Mouse (Mus musculus): ENCODE results near the gene Cblb. TPM values are rescaled to one million over a fixed set of nuclear protein-coding genes. Genes with fewer than 3 reads are reported as not detected.
A peak's percentile ranks its signal among the peaks of the same experiment; 100 is the strongest.

Cblb gene
- polyA plus RNA-seq, 1 experiment from 2014 or later, result 8.7 TPM

DNA sequence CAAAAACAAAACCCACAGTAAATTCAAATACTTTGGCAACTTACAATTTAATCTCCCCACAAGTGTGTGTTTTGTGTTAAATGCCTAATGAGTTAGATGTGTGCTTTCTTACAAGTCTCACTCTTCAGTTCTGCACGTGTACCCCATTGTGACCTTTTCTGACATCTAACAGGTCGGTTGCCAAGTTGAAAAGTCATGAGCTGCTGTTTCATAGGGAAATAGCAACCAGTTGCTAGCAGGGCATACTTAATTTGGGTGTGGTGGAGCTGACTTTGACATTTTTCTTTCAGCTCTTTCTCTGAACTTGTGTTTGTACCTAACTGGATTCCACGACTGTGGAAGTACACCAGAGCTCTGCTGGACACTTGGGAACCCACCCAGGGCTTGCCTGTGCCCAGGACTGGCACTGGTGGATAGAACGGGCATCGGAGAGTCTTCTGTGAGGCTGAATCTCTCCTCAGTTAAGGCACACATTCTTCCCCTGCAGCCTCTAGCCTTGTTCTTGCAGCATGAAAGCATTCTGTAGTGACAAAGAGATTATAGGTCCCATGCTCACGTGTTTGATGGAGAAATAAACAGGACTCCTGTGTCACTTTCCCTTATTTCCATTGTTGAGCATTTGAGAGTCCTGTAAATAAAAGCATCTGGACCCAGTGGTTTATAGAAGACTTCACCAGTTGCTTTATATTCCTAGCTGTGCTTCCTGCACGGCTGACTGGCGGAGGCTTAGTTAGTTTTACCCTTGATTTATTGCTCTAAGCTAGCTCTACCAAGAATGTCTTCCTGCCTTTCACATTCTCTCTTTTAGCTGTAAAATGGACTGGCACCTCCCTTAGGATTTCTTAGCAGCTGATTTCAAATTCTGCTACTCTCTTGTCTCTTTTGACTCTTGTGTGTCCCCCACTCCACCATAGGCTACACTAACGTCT is 62.6 kb downstream of the Cblb start:
- Histone ChIP-seq H3K27me3 (replicated peaks; ENCODE audit: insufficient read depth, low read length) (no peaks in the 10 kb centered on the region), H3K4me1 (ENCODE audit: insufficient read depth, low read depth, low read length) (peaks cover 28% of the 10 kb centered on the region), H3K9ac (replicated peaks; ENCODE audit: low read depth) (no peak overlapping the region), H3K27ac (ENCODE audit: low read length) (peak overlapping the region; percentile 85), H3K4me3 (ENCODE audit: low read depth, low read length) (no peak overlapping the region), H3K36me3 (ENCODE audit: insufficient read depth, low read length) (no peaks in the 10 kb centered on the region), H3K4me2 (replicated peaks; ENCODE audit: low read depth, low read length) (no peak overlapping the region), H3K9me3 (ENCODE audit: low read length) (no peaks in the 10 kb centered on the region)
- DNase-seq (ENCODE audit: low spot score) (peak; percentile 76), ATAC-seq (peak; percentile 34)
- WGBS, result 53% methylated on average over 9 of the region's 9 CpGs
- peak; percentile 81; the same call in 1 of the 2 replicates for TF ChIP-seq EP300 (IDR thresholded peaks at IDR 0.05)
- TF ChIP-seq CTCF (IDR thresholded peaks at IDR 0.05), result no peak

DNA sequence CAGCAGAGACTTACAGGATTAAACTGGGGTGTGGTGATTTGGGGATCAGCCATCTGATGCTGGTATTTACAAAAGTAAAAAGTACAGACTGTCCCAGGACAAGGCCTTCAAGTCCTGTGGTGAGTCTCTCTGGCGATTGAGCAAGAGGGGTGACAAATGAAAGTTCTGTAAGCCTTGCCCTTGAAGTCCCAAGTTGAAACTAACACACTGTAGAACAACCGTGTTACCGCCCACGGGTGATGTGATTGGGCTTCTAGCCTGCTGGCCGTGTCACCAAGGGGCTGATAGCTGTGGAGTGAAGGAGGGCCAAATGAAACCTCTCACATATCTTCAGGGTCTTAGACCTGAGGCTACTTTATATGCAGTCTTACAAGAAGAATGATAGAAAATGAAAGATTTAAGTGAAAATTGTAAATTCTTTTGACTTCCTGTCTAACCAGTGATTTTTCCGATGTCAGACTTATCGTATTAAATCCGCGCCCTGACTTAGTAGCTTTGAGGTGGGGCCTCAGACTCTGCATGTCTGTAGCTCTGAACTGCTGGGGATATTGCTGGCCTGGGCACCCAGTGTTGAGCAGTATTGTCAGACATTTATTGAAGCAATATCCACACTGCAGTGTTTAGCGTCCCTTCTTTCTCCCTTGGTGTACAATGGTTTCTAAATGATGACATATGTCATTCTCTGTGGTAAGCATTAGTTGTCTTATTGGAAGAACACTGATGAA is 63.9 kb downstream of the Cblb start:
- Histone ChIP-seq H3K27me3 (replicated peaks; ENCODE audit: insufficient read depth, low read length) (no peaks in the 10 kb centered on the region), H3K36me3 (ENCODE audit: insufficient read depth, low read length) (no peaks in the 10 kb centered on the region), H3K27ac (ENCODE audit: low read length) (peak overlapping the region; percentile 85), H3K4me1 (ENCODE audit: insufficient read depth, low read depth, low read length) (peaks cover 28% of the 10 kb centered on the region), H3K4me2 (replicated peaks; ENCODE audit: low read depth, low read length) (no peak overlapping the region), H3K4me3 (ENCODE audit: low read depth, low read length) (no peak overlapping the region), H3K9me3 (ENCODE audit: low read length) (no peaks in the 10 kb centered on the region), H3K9ac (replicated peaks; ENCODE audit: low read depth) (no peak overlapping the region)
- DNase-seq (ENCODE audit: low spot score), result peak; percentile 95
- WGBS, result 60% methylated on average over 10 of the region's 10 CpGs
- TF ChIP-seq CTCF (IDR thresholded peaks at IDR 0.05) (no peak), EP300 (IDR thresholded peaks at IDR 0.05) (peak; percentile 100)
- ATAC-seq, result peak; percentile 91

- Histone ChIP-seq H3K27ac (ENCODE audit: low read length) (peak overlapping the region; percentile 85), H3K4me2 (replicated peaks; ENCODE audit: low read depth, low read length) (no peak overlapping the region), H3K4me1 (ENCODE audit: insufficient read depth, low read depth, low read length) (peaks cover 28% of the 10 kb centered on the region), H3K9ac (replicated peaks; ENCODE audit: low read depth) (no peak overlapping the region), H3K9me3 (ENCODE audit: low read length) (no peaks in the 10 kb centered on the region), H3K4me3 (ENCODE audit: low read depth, low read length) (no peak overlapping the region), H3K27me3 (replicated peaks; ENCODE audit: insufficient read depth, low read length) (no peaks in the 10 kb centered on the region), H3K36me3 (ENCODE audit: insufficient read depth, low read length) (no peaks in the 10 kb centered on the region)
- WGBS, result 37% methylated on average over 3 of the region's 3 CpGs
- TF ChIP-seq EP300 (IDR thresholded peaks at IDR 0.05), result peak; percentile 97
- no peak for TF ChIP-seq CTCF (IDR thresholded peaks at IDR 0.05)
- peak; percentile 68 for ATAC-seq
- peak; percentile 92 for DNase-seq (ENCODE audit: low spot score)
Measured at GRCm38 (mm10) chr16:52095643-52096042, 64.6 kb downstream of the Cblb start.

- Histone ChIP-seq H3K9me3 (ENCODE audit: low read length) (no peaks in the 10 kb centered on the region), H3K27ac (ENCODE audit: low read length) (no peak overlapping the region), H3K4me1 (ENCODE audit: insufficient read depth, low read depth, low read length) (peaks cover 3% of the 10 kb centered on the region; the same call in 1 of the 2 replicates), H3K36me3 (ENCODE audit: insufficient read depth, low read length) (no peaks in the 10 kb centered on the region), H3K27me3 (replicated peaks; ENCODE audit: insufficient read depth, low read length) (no peaks in the 10 kb centered on the region), H3K4me3 (ENCODE audit: low read depth, low read length) (no peak overlapping the region), H3K4me2 (replicated peaks; ENCODE audit: low read depth, low read length) (no peak overlapping the region), H3K9ac (replicated peaks; ENCODE audit: low read depth) (no peak overlapping the region)
- ATAC-seq (no peak), DNase-seq (ENCODE audit: low spot score) (no peak)
- TF ChIP-seq CTCF (IDR thresholded peaks at IDR 0.05) (no peak), EP300 (IDR thresholded peaks at IDR 0.05) (no peak)
- WGBS, result 86% methylated on average over 6 of the region's 6 CpGs
Measured at GRCm38 (mm10) chr16:52100466-52100865, 69.4 kb downstream of the Cblb start.

GRCm38 (mm10) chr16:52104608-52105007 is 73.6 kb downstream of the Cblb start:
- DNase-seq (ENCODE audit: low spot score) (no peak), ATAC-seq (no peak)
- WGBS, result 92% methylated on average over 9 of the region's 9 CpGs
- Histone ChIP-seq H3K9me3 (ENCODE audit: low read length) (no peaks in the 10 kb centered on the region), H3K27ac (ENCODE audit: low read length) (no peak overlapping the region), H3K9ac (replicated peaks; ENCODE audit: low read depth) (no peak overlapping the region), H3K4me1 (ENCODE audit: insufficient read depth, low read depth, low read length) (no peaks in the 10 kb centered on the region), H3K36me3 (ENCODE audit: insufficient read depth, low read length) (no peaks in the 10 kb centered on the region), H3K4me2 (replicated peaks; ENCODE audit: low read depth, low read length) (no peak overlapping the region), H3K27me3 (replicated peaks; ENCODE audit: insufficient read depth, low read length) (no peaks in the 10 kb centered on the region), H3K4me3 (ENCODE audit: low read depth, low read length) (no peak overlapping the region)
- TF ChIP-seq CTCF (IDR thresholded peaks at IDR 0.05) (no peak), EP300 (IDR thresholded peaks at IDR 0.05) (no peak)

GRCm38 (mm10) chr16:52107836-52108235 is 76.8 kb downstream of the Cblb start:
- no peak for TF ChIP-seq CTCF (IDR thresholded peaks at IDR 0.05)
- no peak for TF ChIP-seq EP300 (IDR thresholded peaks at IDR 0.05)
- Histone ChIP-seq H3K9me3 (ENCODE audit: low read length) (no peaks in the 10 kb centered on the region), H3K27ac (ENCODE audit: low read length) (no peak overlapping the region), H3K4me2 (replicated peaks; ENCODE audit: low read depth, low read length) (no peak overlapping the region), H3K27me3 (replicated peaks; ENCODE audit: insufficient read depth, low read length) (no peaks in the 10 kb centered on the region), H3K36me3 (ENCODE audit: insufficient read depth, low read length) (0 out of 2 replicates have a peak, but pooled peaks cover 2% of the 10 kb centered on the region), H3K4me1 (ENCODE audit: insufficient read depth, low read depth, low read length) (no peaks in the 10 kb centered on the region), H3K9ac (replicated peaks; ENCODE audit: low read depth) (no peak overlapping the region), H3K4me3 (ENCODE audit: low read depth, low read length) (no peak overlapping the region)
- 76% methylated on average over 5 of the region's 5 CpGs for WGBS
- no peak for ATAC-seq
- no peak for DNase-seq (ENCODE audit: low spot score)
